Mouse (Mus musculus) c-Kit-negative CD71-positive TER-119-positive erythroid progenitor cells, embryonic 14.5 days (primary cell): ENCODE data around the gene Capn8.

Experiments
- DNase-seq: peaks from one replicate; pipeline ENCODE4 v3.0.0-alpha.2; 2013; ENCODE audit warnings: low read depth, low spot score

The Capn8 gene

GRCm38 (mm10) chr1:182678151-182678550, 113.3 kb downstream of the Capn8 start:
- no peak for DNase-seq

- DNase-seq: no peak
Measured at GRCm38 (mm10) chr1:182679169-182679568, 114.4 kb downstream of the Capn8 start.

GRCm38 (mm10) chr1:182679582-182679981, 114.8 kb downstream of the Capn8 start:
- no peak for DNase-seq
